Mouse (Mus musculus): ENCODE data around the gene Hist1h2ae.
A peak's percentile ranks its signal among the peaks of the same experiment; 100 is the strongest.
"Not testable (repeated sequence)": the region's sequence is repeated elsewhere in the genome, so short reads cannot be mapped to it uniquely, and the experiment has no call there.

Hist1h2ae gene

GRCm38 (mm10) chr13:23571022-23571503 is at the start of gene Hist1h2ae, which contains the start of gene Hist1h2bg:
Hist1h2ae (minus strand) TSS chr13:23571220.
Hist1h2bg (plus strand) TSS chr13:23571396.
- peak; percentile 85 to 94 for DNase-seq (ENCODE audit: low spot score in 2 of 2)

GRCm38 (mm10) chr13:23620056-23620732 is 49.2 kb upstream of the Hist1h2ae start:
- no peak for DNase-seq (ENCODE audit: low spot score in 2 of 2)

GRCm38 (mm10) chr13:23611638-23612037 is 40.6 kb upstream of the Hist1h2ae start:
- DNase-seq (ENCODE audit: low spot score in 2 of 2): no peak

GRCm38 (mm10) chr13:23610393-23610792 is 39.4 kb upstream of the Hist1h2ae start:
- no peak for DNase-seq (ENCODE audit: low spot score in 2 of 2)

- no peak for DNase-seq (ENCODE audit: low spot score in 2 of 2)
Measured at GRCm38 (mm10) chr13:23609844-23610243, 38.8 kb upstream of the Hist1h2ae start.

- no peak for DNase-seq (ENCODE audit: low spot score in 2 of 2)
Measured at GRCm38 (mm10) chr13:23609209-23609608, 38.2 kb upstream of the Hist1h2ae start.

- DNase-seq (ENCODE audit: low spot score in 2 of 2): no peak
Measured at GRCm38 (mm10) chr13:23605052-23605451, 34.0 kb upstream of the Hist1h2ae start.

- no peak for DNase-seq (ENCODE audit: low spot score in 2 of 2)
Measured at GRCm38 (mm10) chr13:23604452-23604851, 33.4 kb upstream of the Hist1h2ae start.

- no peak for DNase-seq (ENCODE audit: low spot score in 2 of 2)
Measured at GRCm38 (mm10) chr13:23603182-23603699, 32.2 kb upstream of the Hist1h2ae start.

- peak in 1 of 2 experiments; percentile 74 for DNase-seq (ENCODE audit: low spot score in 2 of 2)
Measured at GRCm38 (mm10) chr13:23597957-23598356, 26.9 kb upstream of the Hist1h2ae start.

GRCm38 (mm10) chr13:23595622-23596372 is 24.8 kb upstream of the Hist1h2ae start:
- no peak for DNase-seq (ENCODE audit: low spot score in 2 of 2)

- DNase-seq (ENCODE audit: low spot score in 2 of 2): no peak
Measured at GRCm38 (mm10) chr13:23595185-23595584, 24.2 kb upstream of the Hist1h2ae start.

GRCm38 (mm10) chr13:23593051-23593770 is 22.2 kb upstream of the Hist1h2ae start:
- DNase-seq (ENCODE audit: low spot score in 2 of 2): no peak

GRCm38 (mm10) chr13:23592614-23593013 is 21.6 kb upstream of the Hist1h2ae start:
- DNase-seq (ENCODE audit: low spot score in 2 of 2): no peak

- DNase-seq (ENCODE audit: low spot score in 2 of 2): not testable (repeated sequence)
Measured at GRCm38 (mm10) chr13:23591886-23592285, 20.9 kb upstream of the Hist1h2ae start.

- no peak for DNase-seq (ENCODE audit: low spot score in 2 of 2)
Measured at GRCm38 (mm10) chr13:23591206-23591605, 20.2 kb upstream of the Hist1h2ae start.

GRCm38 (mm10) chr13:23586940-23587225 is 15.9 kb upstream of the Hist1h2ae start:
- DNase-seq (ENCODE audit: low spot score in 2 of 2): no peak

GRCm38 (mm10) chr13:23586099-23586939 is 15.3 kb upstream of the Hist1h2ae start:
- no peak for DNase-seq (ENCODE audit: low spot score in 2 of 2)

- DNase-seq (ENCODE audit: low spot score in 2 of 2): peak; percentile 88 to 93
Measured at GRCm38 (mm10) chr13:23585442-23586098, 14.6 kb upstream of the Hist1h2ae start.

GRCm38 (mm10) chr13:23585029-23585441 is 14.0 kb upstream of the Hist1h2ae start:
- peak; percentile 69 to 75 for DNase-seq (ENCODE audit: low spot score in 2 of 2)

GRCm38 (mm10) chr13:23584331-23584730 is 13.3 kb upstream of the Hist1h2ae start:
- no peak for DNase-seq (ENCODE audit: low spot score in 2 of 2)
